Mouse (Mus musculus): ENCODE data around the gene Kcnmb4. TPM values are rescaled to one million over a fixed set of nuclear protein-coding genes. Genes with fewer than 3 reads are reported as not detected.

Kcnmb4 gene
- polyA plus RNA-seq, 1 experiment from 2014 or later: 6.2 TPM

- H3K4me1 ChIP-seq (ENCODE audit: control insufficient read depth, insufficient read depth, low read length): peaks cover 7% of the 10 kb centered on the region; the same call in 1 of the 2 replicates
- H3K9ac ChIP-seq (ENCODE audit: low read depth, low read length): no peak overlapping the region
- 81% methylated on average over 5 of the region's 5 CpGs for WGBS (ENCODE audit: insufficient replicate concordance)
- H3K27me3 ChIP-seq (ENCODE audit: control insufficient read depth, insufficient read depth, low read length): no peaks in the 10 kb centered on the region
- H3K4me2 ChIP-seq: no peak overlapping the region
- H3K9me3 ChIP-seq (replicated peaks; ENCODE audit: control insufficient read depth, low read length): no peaks in the 10 kb centered on the region
- H3K36me3 ChIP-seq (ENCODE audit: control insufficient read depth, insufficient read depth, low read length): no peaks in the 10 kb centered on the region
- no peak overlapping the region for H3K27ac ChIP-seq (ENCODE audit: low read depth, low read length)
- H3K4me3 ChIP-seq (ENCODE audit: low read depth, low read length): no peak overlapping the region
- ATAC-seq (replicated peaks; ENCODE audit: insufficient number of reproducible peaks, low FRiP score, low TSS enrichment): no peak
Observed at GRCm38 (mm10) chr10:116468094-116468493, 5.6 kb downstream of the Kcnmb4 start.

GRCm38 (mm10) chr10:116463753-116464345 is 9.8 kb downstream of the Kcnmb4 start:
- ATAC-seq (replicated peaks; ENCODE audit: insufficient number of reproducible peaks, low FRiP score, low TSS enrichment): no peak
- H3K4me2 ChIP-seq: no peak overlapping the region
- no peaks in the 10 kb centered on the region for H3K36me3 ChIP-seq (ENCODE audit: control insufficient read depth, insufficient read depth, low read length)
- H3K9ac ChIP-seq (ENCODE audit: low read depth, low read length): no peak overlapping the region
- no peaks in the 10 kb centered on the region for H3K4me1 ChIP-seq (ENCODE audit: control insufficient read depth, insufficient read depth, low read length)
- H3K27me3 ChIP-seq (ENCODE audit: control insufficient read depth, insufficient read depth, low read length): no peaks in the 10 kb centered on the region
- WGBS (ENCODE audit: insufficient replicate concordance): 85% methylated on average over 12 of the region's 12 CpGs
- no peak overlapping the region for H3K4me3 ChIP-seq (ENCODE audit: low read depth, low read length)
- no peak overlapping the region for H3K27ac ChIP-seq (ENCODE audit: low read depth, low read length)
- no peaks in the 10 kb centered on the region for H3K9me3 ChIP-seq (replicated peaks; ENCODE audit: control insufficient read depth, low read length)

GRCm38 (mm10) chr10:116461443-116461842 is 12.2 kb downstream of the Kcnmb4 start:
- H3K27me3 ChIP-seq (ENCODE audit: control insufficient read depth, insufficient read depth, low read length): no peaks in the 10 kb centered on the region
- WGBS (ENCODE audit: insufficient replicate concordance): 92% methylated on average over 9 of the region's 9 CpGs

GRCm38 (mm10) chr10:116458786-116459185 is 14.9 kb downstream of the Kcnmb4 start:
- no peak overlapping the region for H3K4me3 ChIP-seq (ENCODE audit: low read depth, low read length)
- H3K4me1 ChIP-seq (ENCODE audit: control insufficient read depth, insufficient read depth, low read length): no peaks in the 10 kb centered on the region
- H3K9me3 ChIP-seq (replicated peaks; ENCODE audit: control insufficient read depth, low read length): no peaks in the 10 kb centered on the region
- WGBS (ENCODE audit: insufficient replicate concordance): 84% methylated on average over 9 of the region's 9 CpGs
- ATAC-seq (replicated peaks; ENCODE audit: insufficient number of reproducible peaks, low FRiP score, low TSS enrichment): no peak
- no peak overlapping the region for H3K9ac ChIP-seq (ENCODE audit: low read depth, low read length)
- H3K36me3 ChIP-seq (ENCODE audit: control insufficient read depth, insufficient read depth, low read length): no peaks in the 10 kb centered on the region
- no peak overlapping the region for H3K27ac ChIP-seq (ENCODE audit: low read depth, low read length)
- no peak overlapping the region for H3K4me2 ChIP-seq
- no peaks in the 10 kb centered on the region for H3K27me3 ChIP-seq (ENCODE audit: control insufficient read depth, insufficient read depth, low read length)

More at GRCm38 (mm10) chr10:116461443-116461842, 12.2 kb downstream of the Kcnmb4 start:
- H3K27ac ChIP-seq (ENCODE audit: low read depth, low read length): no peak overlapping the region
- H3K36me3 ChIP-seq (ENCODE audit: control insufficient read depth, insufficient read depth, low read length): no peaks in the 10 kb centered on the region
- H3K4me1 ChIP-seq (ENCODE audit: control insufficient read depth, insufficient read depth, low read length): no peaks in the 10 kb centered on the region
- no peaks in the 10 kb centered on the region for H3K9me3 ChIP-seq (replicated peaks; ENCODE audit: control insufficient read depth, low read length)
- no peak overlapping the region for H3K9ac ChIP-seq (ENCODE audit: low read depth, low read length)
- no peak overlapping the region for H3K4me3 ChIP-seq (ENCODE audit: low read depth, low read length)
- no peak overlapping the region for H3K4me2 ChIP-seq
- no peak for ATAC-seq (replicated peaks; ENCODE audit: insufficient number of reproducible peaks, low FRiP score, low TSS enrichment)

- Histone ChIP-seq H3K4me3 (ENCODE audit: low read depth, low read length) (no peak overlapping the region), H3K9me3 (replicated peaks; ENCODE audit: control insufficient read depth, low read length) (no peaks in the 10 kb centered on the region), H3K9ac (ENCODE audit: low read depth, low read length) (no peak overlapping the region), H3K4me1 (ENCODE audit: control insufficient read depth, insufficient read depth, low read length) (no peaks in the 10 kb centered on the region), H3K27me3 (ENCODE audit: control insufficient read depth, insufficient read depth, low read length) (no peaks in the 10 kb centered on the region), H3K27ac (ENCODE audit: low read depth, low read length) (no peak overlapping the region), H3K4me2 (no peak overlapping the region), H3K36me3 (ENCODE audit: control insufficient read depth, insufficient read depth, low read length) (no peaks in the 10 kb centered on the region)
- ATAC-seq (replicated peaks; ENCODE audit: insufficient number of reproducible peaks, low FRiP score, low TSS enrichment): no peak
- 92% methylated on average over 7 of the region's 7 CpGs for WGBS (ENCODE audit: insufficient replicate concordance)
Observed at GRCm38 (mm10) chr10:116452771-116453170, 20.9 kb downstream of the Kcnmb4 start.

GRCm38 (mm10) chr10:116450621-116451020 is 23.1 kb downstream of the Kcnmb4 start:
- no peak overlapping the region for H3K27ac ChIP-seq (ENCODE audit: low read depth, low read length)
- WGBS (ENCODE audit: insufficient replicate concordance): 66% methylated on average over 9 of the region's 9 CpGs
- no peaks in the 10 kb centered on the region for H3K9me3 ChIP-seq (replicated peaks; ENCODE audit: control insufficient read depth, low read length)
- H3K36me3 ChIP-seq (ENCODE audit: control insufficient read depth, insufficient read depth, low read length): no peaks in the 10 kb centered on the region
- no peaks in the 10 kb centered on the region for H3K27me3 ChIP-seq (ENCODE audit: control insufficient read depth, insufficient read depth, low read length)
- no peak overlapping the region for H3K9ac ChIP-seq (ENCODE audit: low read depth, low read length)
- H3K4me3 ChIP-seq (ENCODE audit: low read depth, low read length): no peak overlapping the region
- H3K4me1 ChIP-seq (ENCODE audit: control insufficient read depth, insufficient read depth, low read length): no peaks in the 10 kb centered on the region
- no peak for ATAC-seq (replicated peaks; ENCODE audit: insufficient number of reproducible peaks, low FRiP score, low TSS enrichment)
- H3K4me2 ChIP-seq: no peak overlapping the region

GRCm38 (mm10) chr10:116448166-116448565 is 25.5 kb downstream of the Kcnmb4 start:
- no peaks in the 10 kb centered on the region for H3K9me3 ChIP-seq (replicated peaks; ENCODE audit: control insufficient read depth, low read length)

GRCm38 (mm10) chr10:116447176-116447575 is 26.5 kb downstream of the Kcnmb4 start:
- WGBS (ENCODE audit: insufficient replicate concordance): 84% methylated on average over 9 of the region's 9 CpGs
- Histone ChIP-seq H3K9ac (ENCODE audit: low read depth, low read length) (no peak overlapping the region), H3K27me3 (ENCODE audit: control insufficient read depth, insufficient read depth, low read length) (no peaks in the 10 kb centered on the region), H3K4me3 (ENCODE audit: low read depth, low read length) (no peak overlapping the region), H3K9me3 (replicated peaks; ENCODE audit: control insufficient read depth, low read length) (no peaks in the 10 kb centered on the region), H3K4me2 (no peak overlapping the region), H3K27ac (ENCODE audit: low read depth, low read length) (no peak overlapping the region), H3K36me3 (ENCODE audit: control insufficient read depth, insufficient read depth, low read length) (no peaks in the 10 kb centered on the region), H3K4me1 (ENCODE audit: control insufficient read depth, insufficient read depth, low read length) (no peaks in the 10 kb centered on the region)
- ATAC-seq (replicated peaks; ENCODE audit: insufficient number of reproducible peaks, low FRiP score, low TSS enrichment): no peak

More at GRCm38 (mm10) chr10:116448166-116448565, 25.5 kb downstream of the Kcnmb4 start:
- no peak overlapping the region for H3K4me2 ChIP-seq
- H3K27me3 ChIP-seq (ENCODE audit: control insufficient read depth, insufficient read depth, low read length): no peaks in the 10 kb centered on the region
- H3K9ac ChIP-seq (ENCODE audit: low read depth, low read length): no peak overlapping the region
- ATAC-seq (replicated peaks; ENCODE audit: insufficient number of reproducible peaks, low FRiP score, low TSS enrichment): no peak
- no peak overlapping the region for H3K27ac ChIP-seq (ENCODE audit: low read depth, low read length)
- H3K4me1 ChIP-seq (ENCODE audit: control insufficient read depth, insufficient read depth, low read length): no peaks in the 10 kb centered on the region
- H3K36me3 ChIP-seq (ENCODE audit: control insufficient read depth, insufficient read depth, low read length): no peaks in the 10 kb centered on the region
- WGBS (ENCODE audit: insufficient replicate concordance): 92% methylated on average over 12 of the region's 12 CpGs
- H3K4me3 ChIP-seq (ENCODE audit: low read depth, low read length): no peak overlapping the region

- no peak overlapping the region for H3K4me2 ChIP-seq
- no peak overlapping the region for H3K9ac ChIP-seq (ENCODE audit: low read depth, low read length)
- H3K9me3 ChIP-seq (replicated peaks; ENCODE audit: control insufficient read depth, low read length): no peaks in the 10 kb centered on the region
- no peaks in the 10 kb centered on the region for H3K4me1 ChIP-seq (ENCODE audit: control insufficient read depth, insufficient read depth, low read length)
- 76% methylated on average over 11 of the region's 12 CpGs for WGBS (ENCODE audit: insufficient replicate concordance)
- H3K27me3 ChIP-seq (ENCODE audit: control insufficient read depth, insufficient read depth, low read length): no peaks in the 10 kb centered on the region
- no peaks in the 10 kb centered on the region for H3K36me3 ChIP-seq (ENCODE audit: control insufficient read depth, insufficient read depth, low read length)
- H3K27ac ChIP-seq (ENCODE audit: low read depth, low read length): no peak overlapping the region
- H3K4me3 ChIP-seq (ENCODE audit: low read depth, low read length): no peak overlapping the region
- no peak for ATAC-seq (replicated peaks; ENCODE audit: insufficient number of reproducible peaks, low FRiP score, low TSS enrichment)
Observed at GRCm38 (mm10) chr10:116446040-116446439, 27.6 kb downstream of the Kcnmb4 start.

All from heart, embryonic 11.5 days (tissue).